Mouse (Mus musculus) MEL (cell line): ENCODE data around the gene Gm20388. TPM values are rescaled to one million over a fixed set of nuclear protein-coding genes. Genes with fewer than 3 reads are reported as not detected.

Experiments used
- DNase-seq: peaks from one replicate; pipeline ENCODE4 v3.0.0; 2011; ENCODE audit warnings: low read depth, low spot score
- H3K27ac ChIP-seq: 2 replicates; pipeline ENCODE4 v1.5.1; 2012; ENCODE audit warnings: low read depth, mild to moderate bottlenecking, control low read depth, low read length, moderate library complexity; ENCODE audit not compliant: control insufficient read depth
- H3K27me3 ChIP-seq, 2 experiments: fragments of 150-350 bp in 1 of 2; sonication (generic) in 1 of 2; 2 replicates each; pipeline ENCODE4 v1.6.1; 2012; ENCODE audit warnings: low read length in 2 of 2, mild to moderate bottlenecking in 2 of 2, improper control_type of control experiment in 1 of 2, moderate library complexity in 1 of 2; ENCODE audit not compliant: insufficient read depth in 2 of 2, control insufficient read depth in 1 of 2
- H3K36me3 ChIP-seq, 2 experiments: 2 replicates each; pipeline ENCODE4 v1.6.1; 2012 to 2014; ENCODE audit warnings: low read length in 2 of 2, improper control_type of control experiment in 1 of 2, inconsistent platforms in 1 of 2, mild to moderate bottlenecking in 1 of 2; ENCODE audit not compliant: insufficient read depth in 2 of 2, control insufficient read depth in 1 of 2
- H3K4me1 ChIP-seq, 2 experiments: fragments of 150-350 bp in 1 of 2; sonication (generic) in 1 of 2; 2 replicates each; pipeline ENCODE4 v1.6.1; 2012; ENCODE audit warnings: low read length in 2 of 2, improper control_type of control experiment in 1 of 2, mild to moderate bottlenecking in 1 of 2; ENCODE audit not compliant: insufficient read depth in 2 of 2, control insufficient read depth in 1 of 2
- H3K4me3 ChIP-seq, 2 experiments: fragments of 150-350 bp in 1 of 2; sonication (generic) in 1 of 2; 2 replicates each; pipeline ENCODE4 v1.5.1; 2012; ENCODE audit warnings: low read depth in 2 of 2, low read length in 2 of 2, mild to moderate bottlenecking in 2 of 2, moderate library complexity in 2 of 2, control low read depth in 1 of 2, improper control_type of control experiment in 1 of 2; ENCODE audit not compliant: control insufficient read depth in 1 of 2, insufficient read depth in 1 of 2
- H3K79me2 ChIP-seq: 2 replicates; pipeline ENCODE4 v1.6.1; 2012; ENCODE audit warnings: mild to moderate bottlenecking, low read length, moderate library complexity; ENCODE audit not compliant: control insufficient read depth, poor library complexity, insufficient read depth
- H3K9ac ChIP-seq: 2 replicates; pipeline ENCODE4 v1.6.1; 2012; ENCODE audit warnings: low read depth, mild to moderate bottlenecking, control low read depth, low read length, moderate library complexity; ENCODE audit not compliant: control insufficient read depth, poor library complexity, severe bottlenecking
- H3K9me3 ChIP-seq: fragments of 150-350 bp; sonication (generic); replicated peaks from 2 replicates; pipeline ENCODE4 v1.6.1; 2012; ENCODE audit warnings: mild to moderate bottlenecking, low read length, improper control_type of control experiment, moderate library complexity; ENCODE audit not compliant: insufficient read depth
- BHLHE40 ChIP-seq: IDR thresholded peaks from 2 replicates; pipeline ENCODE4 v1.6.1; 2012; ENCODE audit warnings: low read depth, mild to moderate bottlenecking, inconsistent platforms, low read length, improper control_type of control experiment, borderline replicate concordance
- CHD1 ChIP-seq: IDR thresholded peaks from 2 replicates; pipeline ENCODE4 v1.6.1; 2012; ENCODE audit warnings: low read depth, mild to moderate bottlenecking, inconsistent platforms, low read length, improper control_type of control experiment
- CHD2 ChIP-seq: IDR thresholded peaks from 2 replicates; pipeline ENCODE4 v1.6.1; 2011; ENCODE audit warnings: low read length, improper control_type of control experiment
- E2F4 ChIP-seq: IDR thresholded peaks from 2 replicates; pipeline ENCODE4 v1.6.1; 2011; ENCODE audit warnings: low read depth, low read length, improper control_type of control experiment, borderline replicate concordance
- ELF1 ChIP-seq: IDR thresholded peaks from 2 replicates; pipeline ENCODE4 v1.6.1; 2014; ENCODE audit warnings: low read depth, mild to moderate bottlenecking, inconsistent platforms, low read length, improper control_type of control experiment, moderate library complexity
- GABPA ChIP-seq: IDR thresholded peaks from 2 replicates; pipeline ENCODE4 v1.6.1; 2012; ENCODE audit warnings: low read depth, mild to moderate bottlenecking, inconsistent platforms, low read length, improper control_type of control experiment, moderate library complexity
- JUND ChIP-seq: IDR thresholded peaks from 2 replicates; pipeline ENCODE4 v1.6.1; 2011; ENCODE audit warnings: low read depth, mild to moderate bottlenecking, improper control_type of control experiment, low read length
- KAT2A ChIP-seq: conservative IDR thresholded peaks from 2 replicates; pipeline ENCODE4 v1.6.1; 2012; ENCODE audit warnings: low read depth, low read length, improper control_type of control experiment, inconsistent platforms
- MAFK ChIP-seq: IDR thresholded peaks from 2 replicates; pipeline ENCODE4 v1.6.1; 2011; ENCODE audit warnings: low read depth, mild to moderate bottlenecking, low read length, improper control_type of control experiment, borderline replicate concordance
- MAZ ChIP-seq: IDR thresholded peaks from 2 replicates; pipeline ENCODE4 v1.6.1; 2012; ENCODE audit warnings: low read depth, mild to moderate bottlenecking, inconsistent platforms, low read length, improper control_type of control experiment
- MEF2A ChIP-seq: IDR thresholded peaks from 2 replicates; pipeline ENCODE4 v1.6.1; 2014; ENCODE audit warnings: low read depth, mild to moderate bottlenecking, inconsistent platforms, low read length, improper control_type of control experiment; ENCODE audit not compliant: poor library complexity, insufficient replicate concordance, severe bottlenecking; ENCODE audit errors: extremely low read depth
- MXI1 ChIP-seq: IDR thresholded peaks from 2 replicates; pipeline ENCODE4 v1.6.1; 2011; ENCODE audit warnings: mild to moderate bottlenecking, low read depth, low read length, improper control_type of control experiment
- MYB ChIP-seq: IDR thresholded peaks from 2 replicates; pipeline ENCODE4 v1.6.1; 2011; ENCODE audit warnings: mild to moderate bottlenecking, low read depth, low read length, improper control_type of control experiment
- NELFE ChIP-seq: IDR thresholded peaks from 2 replicates; pipeline ENCODE4 v1.6.1; 2011; ENCODE audit warnings: low read depth, low read length, improper control_type of control experiment
- NRF1 ChIP-seq: IDR thresholded peaks from 2 replicates; pipeline ENCODE4 v1.6.1; 2014; ENCODE audit warnings: low read depth, mild to moderate bottlenecking, inconsistent platforms, low read length, improper control_type of control experiment, moderate library complexity; ENCODE audit not compliant: poor library complexity, insufficient read depth, severe bottlenecking
- POLR2AphosphoS2 ChIP-seq: IDR thresholded peaks from 2 replicates; pipeline ENCODE4 v1.6.1; 2011; ENCODE audit warnings: low read length, improper control_type of control experiment
- POLR2AphosphoS5 ChIP-seq: IDR thresholded peaks from 2 replicates; pipeline ENCODE4 v1.6.1; 2012; ENCODE audit warnings: low read depth, borderline replicate concordance, mild to moderate bottlenecking, inconsistent platforms, low read length, moderate library complexity, mixed read lengths
- RAD21 ChIP-seq: IDR thresholded peaks from 2 replicates; pipeline ENCODE4 v1.6.1; 2011; ENCODE audit warnings: mild to moderate bottlenecking, low read depth, low read length, improper control_type of control experiment
- TAL1 ChIP-seq: IDR thresholded peaks from 2 replicates; pipeline ENCODE4 v1.6.1; 2012; ENCODE audit warnings: mild to moderate bottlenecking, inconsistent platforms, low read length, moderate library complexity, mixed read lengths
- TBP ChIP-seq: IDR thresholded peaks from 2 replicates; pipeline ENCODE4 v1.8.0; 2011; ENCODE audit warnings: low read depth, low read length, improper control_type of control experiment
- USF2 ChIP-seq, 2 experiments: IDR thresholded peaks; 2 replicates each; pipeline ENCODE4 v1.6.1; 2011 to 2012; ENCODE audit warnings: improper control_type of control experiment in 2 of 2, low read length in 2 of 2, borderline replicate concordance in 1 of 2, inconsistent platforms in 1 of 2, low read depth in 1 of 2, mild to moderate bottlenecking in 1 of 2; ENCODE audit not compliant: insufficient read depth in 1 of 2
- ZC3H11A ChIP-seq: IDR thresholded peaks from 2 replicates; pipeline ENCODE4 v1.6.1; 2012; ENCODE audit warnings: low read depth, mild to moderate bottlenecking, inconsistent platforms, low read length, improper control_type of control experiment
- ZKSCAN1 ChIP-seq: IDR thresholded peaks from 2 replicates; pipeline ENCODE4 v1.6.1; 2012; ENCODE audit warnings: low read depth, mild to moderate bottlenecking, inconsistent platforms, low read length, improper control_type of control experiment, moderate library complexity
- ZNF384 ChIP-seq: IDR thresholded peaks from 2 replicates; pipeline ENCODE4 v1.6.1; 2012; ENCODE audit warnings: low read depth, mild to moderate bottlenecking, inconsistent platforms, low read length, improper control_type of control experiment
- polyA plus RNA-seq, 2 experiments: library from polyadenylated mRNA; stranded (reverse) in 1 of 2; unstranded in 1 of 2; fragments of >175 nt in 1 of 2; fragments of >200 nt in 1 of 2; gene quantifications; 2 replicates each; pipeline versions ENCODE4 v1.2.1 to v1.2.4; 2012; ENCODE audit warnings: low replicate concordance in 2 of 2, low read depth in 1 of 2; ENCODE audit not compliant: insufficient read length in 2 of 2, insufficient read depth in 1 of 2, missing spikeins in 1 of 2
- total RNA-seq: library from RNA; depleted of rRNA; stranded (reverse); fragments of 300-350 nt; gene quantifications from 2 replicates; pipeline ENCODE4 v1.2.3, GENCODE M21; 2012

Gm20388 gene
- total and polyA plus RNA-seq, 3 experiments = 11.1 to 17.8 TPM; not detected in 1

DNA sequence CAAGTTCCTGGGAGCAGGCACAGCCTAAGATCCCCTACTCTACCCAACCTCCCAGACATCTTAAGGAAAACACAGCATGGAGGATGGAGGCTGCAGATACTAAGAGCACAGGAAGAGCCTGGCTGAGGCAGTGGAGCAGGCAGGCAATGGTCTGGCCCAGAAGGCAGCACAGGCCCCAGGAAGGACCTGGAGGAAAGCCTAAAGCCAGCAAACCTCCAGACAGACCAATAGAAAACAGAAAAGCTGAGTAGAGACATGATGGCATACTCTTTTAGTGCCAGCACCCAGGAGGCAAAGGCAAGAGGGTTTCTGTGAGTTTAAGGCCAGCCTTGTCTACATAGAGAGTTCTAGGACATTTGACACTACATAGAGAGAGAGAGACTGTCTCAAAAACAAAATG, 1702.8 kb downstream of the Gm20388 start:
- H3K4me3 ChIP-seq = no peak overlapping the region
- no peaks in the 10 kb centered on the region for H3K79me2 ChIP-seq
- H3K36me3 ChIP-seq = no peaks in the 10 kb centered on the region
- no peak for DNase-seq
- no peaks in the 10 kb centered on the region for H3K4me1 ChIP-seq
- TF ChIP-seq MXI1 (no peak), ZNF384 (no peak), POLR2AphosphoS2 (no peak), CHD2 (no peak), NELFE (no peak), ZC3H11A (no peak), KAT2A (no peak), NRF1 (no peak), MAZ (no peak), ZKSCAN1 (no peak), MYB (no peak), CHD1 (no peak), BHLHE40 (no peak), JUND (no peak), RAD21 (no peak), TAL1 (no peak), E2F4 (no peak), TBP (no peak), ELF1 (no peak)
- H3K27ac ChIP-seq = no peak overlapping the region
- no peaks in the 10 kb centered on the region for H3K9me3 ChIP-seq
- H3K9ac ChIP-seq = no peak overlapping the region
- H3K27me3 ChIP-seq = no peaks in the 10 kb centered on the region

- no peak overlapping the region for H3K27ac ChIP-seq
- H3K27me3 ChIP-seq = no peaks in the 10 kb centered on the region
- no peaks in the 10 kb centered on the region for H3K79me2 ChIP-seq
- TF ChIP-seq MXI1 = no peak
- TF ChIP-seq CHD1 = no peak
- TF ChIP-seq USF2 (IDR thresholded peaks at IDR 0.05; ENCODE audit: borderline replicate concordance in 1 of 2, insufficient read depth in 1 of 2, low read depth in 1 of 2, low read length in 2 of 2) = no peak
- TF ChIP-seq RAD21 = no peak
- no peak for TF ChIP-seq E2F4
- TF ChIP-seq ZC3H11A = no peak
- TF ChIP-seq MAFK = no peak
- TF ChIP-seq POLR2AphosphoS5 = no peak
- no peak for TF ChIP-seq GABPA
- TF ChIP-seq MEF2A = no peak
- TF ChIP-seq MAZ = no peak
- no peak for TF ChIP-seq ELF1
- no peaks in the 10 kb centered on the region for H3K4me1 ChIP-seq
- no peak for DNase-seq
- no peaks in the 10 kb centered on the region for H3K36me3 ChIP-seq
- no peaks in the 10 kb centered on the region for H3K9me3 ChIP-seq
- H3K4me3 ChIP-seq = no peak overlapping the region
- no peak overlapping the region for H3K9ac ChIP-seq
These were observed 1708.9 kb downstream of the Gm20388 start for GRCm38 (mm10) chr8:121619401-121619995.
